Mouse (Mus musculus): ENCODE data around the gene Tmem234. TPM values are rescaled to one million over a fixed set of nuclear protein-coding genes. Genes with fewer than 3 reads are reported as not detected.
"Not testable (repeated sequence)": the region's sequence is repeated elsewhere in the genome, so short reads cannot be mapped to it uniquely, and the experiment has no call there.

Tmem234 gene
- total RNA-seq (2021), result 10 to 100 TPM; 78.8 to 80.7 TPM

GRCm38 (mm10) chr4:129600233-129601158 lies at the start of gene Tmem234, which contains the start of gene Eif3i:
Gene Tmem234, plus strand, starts transcription at chr4:129600668.
Gene Eif3i, minus strand, starts transcription at chr4:129600648.
- peak; percentile 66 to 72 for DNase-seq (ENCODE audit: extremely low spot score in 1 of 2, low spot score in 1 of 2)

GRCm38 (mm10) chr4:129554512-129554911 lies 46.0 kb upstream of the Tmem234 start:
- not testable (repeated sequence) for DNase-seq (ENCODE audit: extremely low spot score in 1 of 2, low spot score in 1 of 2)

GRCm38 (mm10) chr4:129555421-129555861 lies 45.0 kb upstream of the Tmem234 start:
- peak; percentile 28 to 60 for DNase-seq (ENCODE audit: extremely low spot score in 1 of 2, low spot score in 1 of 2)

- DNase-seq (ENCODE audit: extremely low spot score in 1 of 2, low spot score in 1 of 2), result peak; percentile 24 to 37
Observed at GRCm38 (mm10) chr4:129555862-129556531, 44.5 kb upstream of the Tmem234 start.

- peak; percentile 58 to 65 for DNase-seq (ENCODE audit: extremely low spot score in 1 of 2, low spot score in 1 of 2)
Observed at GRCm38 (mm10) chr4:129556532-129557223, 43.8 kb upstream of the Tmem234 start.

GRCm38 (mm10) chr4:129557256-129557808 lies 43.1 kb upstream of the Tmem234 start:
- DNase-seq (ENCODE audit: extremely low spot score in 1 of 2, low spot score in 1 of 2), result no peak

- DNase-seq (ENCODE audit: extremely low spot score in 1 of 2, low spot score in 1 of 2), result no peak
Observed at GRCm38 (mm10) chr4:129558321-129558955, 42.0 kb upstream of the Tmem234 start.

- no peak for DNase-seq (ENCODE audit: extremely low spot score in 1 of 2, low spot score in 1 of 2)
Observed at GRCm38 (mm10) chr4:129561184-129561583, 39.3 kb upstream of the Tmem234 start.

- DNase-seq (ENCODE audit: extremely low spot score in 1 of 2, low spot score in 1 of 2), result no peak
Observed at GRCm38 (mm10) chr4:129563718-129564117, 36.8 kb upstream of the Tmem234 start.

GRCm38 (mm10) chr4:129565139-129565538 lies 35.3 kb upstream of the Tmem234 start:
- no peak for DNase-seq (ENCODE audit: extremely low spot score in 1 of 2, low spot score in 1 of 2)

GRCm38 (mm10) chr4:129568366-129568765 lies 32.1 kb upstream of the Tmem234 start:
- no peak for DNase-seq (ENCODE audit: extremely low spot score in 1 of 2, low spot score in 1 of 2)

GRCm38 (mm10) chr4:129570028-129570427 lies 30.4 kb upstream of the Tmem234 start:
- no peak for DNase-seq (ENCODE audit: extremely low spot score in 1 of 2, low spot score in 1 of 2)

GRCm38 (mm10) chr4:129571551-129572084 lies 28.9 kb upstream of the Tmem234 start:
- no peak for DNase-seq (ENCODE audit: extremely low spot score in 1 of 2, low spot score in 1 of 2)

- no peak for DNase-seq (ENCODE audit: extremely low spot score in 1 of 2, low spot score in 1 of 2)
Observed at GRCm38 (mm10) chr4:129572236-129573092, 28.0 kb upstream of the Tmem234 start.

- no peak for DNase-seq (ENCODE audit: extremely low spot score in 1 of 2, low spot score in 1 of 2)
Observed at GRCm38 (mm10) chr4:129573093-129573370, 27.4 kb upstream of the Tmem234 start.

GRCm38 (mm10) chr4:129573430-129573829 lies 27.0 kb upstream of the Tmem234 start, which contains the start of gene Lck:
Gene Lck, minus strand, starts transcription at chr4:129573641.
- no peak for DNase-seq (ENCODE audit: extremely low spot score in 1 of 2, low spot score in 1 of 2)

GRCm38 (mm10) chr4:129575171-129575844 lies 25.2 kb upstream of the Tmem234 start:
- no peak for DNase-seq (ENCODE audit: extremely low spot score in 1 of 2, low spot score in 1 of 2)

- DNase-seq (ENCODE audit: extremely low spot score in 1 of 2, low spot score in 1 of 2), result peak in 1 of 2 experiments; percentile 61
Observed at GRCm38 (mm10) chr4:129576863-129577491, 23.5 kb upstream of the Tmem234 start.

Measured in layer of hippocampus, postnatal 25 days (tissue).